ENCODE assay signal across 25 mouse cellular contexts in genomic region chr5:112981931-112982330, GRCm38 (mm10). TPM values are rescaled to one million over a fixed set of nuclear protein-coding genes. Genes with fewer than 3 reads are reported as not detected.
DNase-seq lines count a peak whose midpoint lies in the region; ATAC-seq lines count a peak whose summit lies in the region.
"Had no signal": no experiment of that assay in that cellular context is flagged by ENCODE, and none has a peak within 500 bp of the region (broad histone marks: within the 10 kb centered on the region; RNA-seq: fewer than 3 reads in every experiment).

No protein-coding gene starts in this region.

- H3K4me3 ChIP-seq in kidney, embryonic 15.5 days (replicated peaks) = no peak overlapping the region
- H3K4me3 ChIP-seq: embryonic facial prominence, embryonic 12.5 days; heart, embryonic 12.5 days; liver, embryonic 13.5 days; midbrain, embryonic 13.5 days; neural tube, embryonic 12.5 days had no signal

- H3K9me3 ChIP-seq in kidney, embryonic 15.5 days (replicated peaks) = no peaks in the 10 kb centered on the region
- H3K9me3 ChIP-seq: embryonic facial prominence, embryonic 12.5 days; heart, embryonic 12.5 days; liver, embryonic 13.5 days; midbrain, embryonic 13.5 days; neural tube, embryonic 12.5 days had no signal

- no peaks in the 10 kb centered on the region for H3K36me3 ChIP-seq in kidney, embryonic 15.5 days
- H3K36me3 ChIP-seq: embryonic facial prominence, embryonic 12.5 days; G1E; liver, embryonic 13.5 days; midbrain, embryonic 13.5 days; neural tube, embryonic 12.5 days had no signal

- 53% methylated on average over 6 of the region's 6 CpGs for WGBS in kidney, embryonic 15.5 days

- H3K27ac ChIP-seq in kidney, embryonic 15.5 days = no peak overlapping the region
- H3K27ac ChIP-seq: embryonic facial prominence, embryonic 12.5 days; liver, embryonic 13.5 days; midbrain, embryonic 13.5 days; neural tube, embryonic 12.5 days; stomach, postnatal 0 days had no signal

- ATAC-seq in kidney, embryonic 15.5 days (replicated peaks; ENCODE audit: low FRiP score) = no peak
- ATAC-seq in megakaryocyte progenitor cell, adult 5-6 weeks (replicated peaks; ENCODE audit: poor library complexity) = no peak
- ATAC-seq: activated CD4-positive, CD25-positive, alpha-beta regulatory T cell, adult 4 months; forebrain, postnatal 0 days; midbrain, embryonic 13.5 days had no signal

- no peak overlapping the region for H3K9ac ChIP-seq in kidney, embryonic 15.5 days
- H3K9ac ChIP-seq: embryonic facial prominence, embryonic 12.5 days; forebrain, postnatal 0 days; heart, embryonic 12.5 days; liver, embryonic 13.5 days; midbrain, embryonic 13.5 days; neural tube, embryonic 12.5 days had no signal

- no peaks in the 10 kb centered on the region for H3K4me1 ChIP-seq in kidney, embryonic 15.5 days
- H3K4me1 ChIP-seq: embryonic facial prominence, embryonic 12.5 days; liver, embryonic 13.5 days had no signal

- DNase-seq in embryo, embryonic 9.5 days (ENCODE audit: extremely low spot score) = peak; percentile 7
- no peak for DNase-seq in embryo, embryonic 10.5 days (ENCODE audit: low spot score)
- DNase-seq in kidney, postnatal 14 days = peak; percentile 13
- DNase-seq in Muller cell, postnatal 12 days (ENCODE audit: inconsistent ontology term) = peak; percentile 36
- peak; percentile 50 to 58 for DNase-seq in adrenal gland, postnatal 36 days
- DNase-seq: B cell, adult 2 months; cerebellum, adult 8-10 months; forebrain, postnatal 0 days; gastrocnemius, postnatal 14 days; heart, adult 11 months; heart, postnatal 10 days; liver, embryonic 13.5 days; lung, adult 2 months; lung, postnatal 14 days; right cerebral cortex, postnatal 14 days had no signal

- H3K27me3 ChIP-seq in kidney, embryonic 15.5 days = no peaks in the 10 kb centered on the region
- H3K27me3 ChIP-seq: CH12.LX; embryonic facial prominence, embryonic 12.5 days; heart, embryonic 12.5 days; liver, embryonic 13.5 days; midbrain, embryonic 13.5 days; neural tube, embryonic 12.5 days had no signal

- H3K4me2 ChIP-seq in kidney, embryonic 15.5 days = no peak overlapping the region
- H3K4me2 ChIP-seq: embryonic facial prominence, embryonic 12.5 days; heart, embryonic 12.5 days; liver, embryonic 13.5 days; midbrain, embryonic 13.5 days; neural tube, embryonic 12.5 days had no signal

RNA-seq across cellular contexts. Expression of gene Grk3, which starts 33.7 kb away (rescaled TPM):
- 10.1 and 11.9 TPM in 2 replicates for polyA plus RNA-seq in kidney, embryonic 15.5 days (2015; fragmentation: Nextera tagmentation; extraction: Ambion mirVana)
- total RNA-seq in adrenal gland, postnatal 36 days (2021) = 10 to 100 TPM; 14.3 to 14.9 TPM
- 17.0 and 18.6 TPM in 2 replicates for total RNA-seq in megakaryocyte progenitor cell, adult 5-6 weeks (2015)
- 18.7 and 21.8 TPM in 2 replicates for total RNA-seq in megakaryocyte progenitor cell, adult 5-6 weeks (2017)
- total RNA-seq: CH12.LX had no signal
- polyA plus RNA-seq: activated CD4-positive, CD25-positive, alpha-beta regulatory T cell, adult 4 months; G1E had no signal
